Mouse (Mus musculus) layer of hippocampus, adult 2 months (tissue): Measurements from ENCODE around the gene Gm14819. TPM values are rescaled to one million over a fixed set of nuclear protein-coding genes. Genes with fewer than 3 reads are reported as not detected.
"Not testable (repeated sequence)": the region's sequence is repeated elsewhere in the genome, so short reads cannot be mapped to it uniquely, and the experiment has no call there.

Experiments used
- DNase-seq, 2 experiments: peaks; one replicate each; pipeline ENCODE4 v3.0.0; 2022; ENCODE audit warnings: low spot score in 2 of 2
- H3K27ac ChIP-seq: fragments of 200-600 bp; 2 replicates; pipeline ENCODE4 v1.8.1; 2022
- H3K4me3 ChIP-seq: fragments of 200-600 bp; 2 replicates; pipeline ENCODE4 v1.8.1; 2022; ENCODE audit warnings: mild to moderate bottlenecking
- long read RNA-seq, 2 experiments: library from polyadenylated mRNA; stranded (forward); transcript quantifications; one replicate each; pipeline ENCODE4 v2.0.0; 2021; ENCODE audit warnings: borderline mapping rate in 2 of 2
- total RNA-seq, 2 experiments: library from RNA; stranded (reverse); gene quantifications; 2 replicates each; pipeline ENCODE4 v1.2.3; 2021

The Gm14819 gene
- total RNA-seq: not detected
- long read RNA-seq, experiment 1: 0 reads
- long read RNA-seq, experiment 2: 0 reads

DNA sequence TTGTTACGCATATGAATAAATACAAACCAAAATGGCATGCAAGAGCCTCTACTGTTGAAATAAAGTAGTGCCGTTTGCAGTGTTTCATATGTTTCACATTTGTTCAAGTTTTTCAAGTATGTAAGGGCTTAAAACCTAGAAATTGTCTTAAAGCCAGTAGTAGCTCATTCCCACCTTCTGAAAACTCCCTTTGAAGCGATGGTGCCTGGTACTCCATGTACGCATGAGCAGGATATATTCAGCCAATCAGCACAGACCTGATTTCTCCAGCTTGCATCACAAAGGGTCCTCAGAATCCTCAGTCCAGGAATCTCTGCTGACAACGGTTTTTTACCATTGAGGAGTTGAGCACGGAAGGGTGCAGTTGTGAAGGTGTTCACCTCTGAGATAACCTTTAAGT, at the start of gene Gm14819:
TSS of gene Gm14819 (plus strand) at position 301 of the 400 bp plus-strand sequence.
- not testable (repeated sequence) for DNase-seq, H3K27ac ChIP-seq, H3K4me3 ChIP-seq
